Mouse (Mus musculus) c-Kit-positive CD71-negative TER-119-negative erythroid progenitor cells, embryonic 14.5 days (primary cell): ENCODE measurements around the gene Ptprr.

Experiments
- DNase-seq: peaks from one replicate; pipeline ENCODE4 v3.0.0-alpha.2; 2013; ENCODE audit warnings: low read depth

Ptprr gene

GRCm38 (mm10) chr10:116196596-116197415 is 178.8 kb downstream of the Ptprr start:
- DNase-seq: no peak

- no peak for DNase-seq
These were observed 179.5 kb downstream of the Ptprr start for GRCm38 (mm10) chr10:116197416-116197939.

- DNase-seq: peak; percentile 41
These were observed 181.0 kb downstream of the Ptprr start for GRCm38 (mm10) chr10:116199035-116199434.

- no peak for DNase-seq
These were observed 183.5 kb downstream of the Ptprr start for GRCm38 (mm10) chr10:116201542-116201941.

GRCm38 (mm10) chr10:116205580-116206358 is 187.8 kb downstream of the Ptprr start:
- no peak for DNase-seq

GRCm38 (mm10) chr10:116206449-116206848 is 188.4 kb downstream of the Ptprr start:
- DNase-seq: no peak

- peak; percentile 49 for DNase-seq
These were observed 190.1 kb downstream of the Ptprr start for GRCm38 (mm10) chr10:116207987-116208726.

GRCm38 (mm10) chr10:116208727-116209115 is 190.7 kb downstream of the Ptprr start:
- DNase-seq: no peak

- DNase-seq: no peak
These were observed 194.1 kb downstream of the Ptprr start for GRCm38 (mm10) chr10:116212127-116212526.

- DNase-seq: no peak
These were observed 202.5 kb downstream of the Ptprr start for GRCm38 (mm10) chr10:116220336-116221118.

GRCm38 (mm10) chr10:116235299-116235698 is 217.3 kb downstream of the Ptprr start:
- DNase-seq: no peak

- no peak for DNase-seq
These were observed 224.2 kb downstream of the Ptprr start for GRCm38 (mm10) chr10:116242200-116242599.

- DNase-seq: no peak
These were observed 225.4 kb downstream of the Ptprr start for GRCm38 (mm10) chr10:116243373-116243772.

- DNase-seq: no peak
These were observed 227.6 kb downstream of the Ptprr start for GRCm38 (mm10) chr10:116245632-116246031.

GRCm38 (mm10) chr10:116252668-116253067 is 234.7 kb downstream of the Ptprr start:
- DNase-seq: no peak

GRCm38 (mm10) chr10:116253972-116254371 is 236.0 kb downstream of the Ptprr start:
- DNase-seq: no peak

- no peak for DNase-seq
These were observed 241.3 kb downstream of the Ptprr start for GRCm38 (mm10) chr10:116259298-116259697.

- DNase-seq: no peak
These were observed 242.8 kb downstream of the Ptprr start for GRCm38 (mm10) chr10:116260658-116261433.

GRCm38 (mm10) chr10:116261559-116261958 is 243.5 kb downstream of the Ptprr start:
- no peak for DNase-seq

- no peak for DNase-seq
These were observed 246.5 kb downstream of the Ptprr start for GRCm38 (mm10) chr10:116264521-116264920.
